Mouse (Mus musculus): ENCODE results near the gene Phlda3. TPM values are rescaled to one million over a fixed set of nuclear protein-coding genes. Genes with fewer than 3 reads are reported as not detected.

The Phlda3 gene
- total and polyA plus RNA-seq, 2 experiments from 2014 or later, result 51.1 to 66.4 TPM

DNA sequence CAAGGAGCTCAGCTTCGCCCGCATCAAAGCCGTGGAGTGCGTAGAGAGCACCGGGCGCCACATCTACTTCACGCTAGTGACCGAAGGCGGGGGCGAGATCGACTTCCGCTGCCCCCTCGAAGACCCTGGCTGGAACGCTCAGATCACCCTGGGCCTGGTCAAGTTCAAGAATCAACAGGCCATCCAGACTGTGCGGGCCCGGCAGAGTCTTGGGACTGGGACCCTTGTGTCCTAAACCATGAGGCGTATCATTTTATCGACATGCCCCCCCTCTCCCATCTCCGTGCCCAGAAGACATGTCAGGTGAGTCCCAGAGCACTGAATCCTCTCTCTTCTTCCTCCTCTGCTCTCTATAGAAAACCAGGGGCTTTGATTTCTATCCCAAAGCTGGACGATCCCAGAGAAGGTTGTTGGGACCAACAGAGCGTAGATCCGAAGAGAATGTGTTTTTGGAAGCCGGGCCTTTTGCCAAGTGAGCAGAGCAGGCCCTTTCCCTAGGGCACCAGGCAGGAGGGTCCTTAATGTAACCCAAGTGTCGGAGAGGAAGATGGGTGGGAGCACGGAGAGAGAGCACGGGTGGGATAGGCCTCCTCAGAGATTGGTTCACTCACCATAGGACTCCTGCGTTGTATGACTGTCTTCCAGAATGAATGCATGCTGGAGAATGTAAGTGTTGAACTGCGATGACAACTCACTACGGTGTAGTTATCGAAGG, 830 bp downstream of the Phlda3 start:
- Histone ChIP-seq H3K4me2 (ENCODE audit: low read depth, low read length) (peak overlapping the region; percentile 94), H3K27me3 (ENCODE audit: insufficient read depth, low read length) (no peaks in the 10 kb centered on the region), H3K36me3 (ENCODE audit: insufficient read depth, low read length) (no peaks in the 10 kb centered on the region; the same call in 1 of the 2 replicates), H3K9ac (replicated peaks; ENCODE audit: low read length) (peak overlapping the region; percentile 76), H3K9me3 (ENCODE audit: low read length) (no peaks in the 10 kb centered on the region), H3K27ac (peak overlapping the region; percentile 59; the same call in 1 of the 2 replicates), H3K4me1 (ENCODE audit: insufficient read depth, low read length) (peaks cover 11% of the 10 kb centered on the region; the same call in 1 of the 2 replicates), H3K4me3 (ENCODE audit: low read length) (peak overlapping the region; percentile 56)
- no peak for ATAC-seq
- no peak for TF ChIP-seq CTCF (IDR thresholded peaks at IDR 0.05; ENCODE audit: low read depth)
- WGBS, result 29% methylated on average over 29 of the region's 30 CpGs
- DNase-seq (ENCODE audit: low spot score), result no peak

DNA sequence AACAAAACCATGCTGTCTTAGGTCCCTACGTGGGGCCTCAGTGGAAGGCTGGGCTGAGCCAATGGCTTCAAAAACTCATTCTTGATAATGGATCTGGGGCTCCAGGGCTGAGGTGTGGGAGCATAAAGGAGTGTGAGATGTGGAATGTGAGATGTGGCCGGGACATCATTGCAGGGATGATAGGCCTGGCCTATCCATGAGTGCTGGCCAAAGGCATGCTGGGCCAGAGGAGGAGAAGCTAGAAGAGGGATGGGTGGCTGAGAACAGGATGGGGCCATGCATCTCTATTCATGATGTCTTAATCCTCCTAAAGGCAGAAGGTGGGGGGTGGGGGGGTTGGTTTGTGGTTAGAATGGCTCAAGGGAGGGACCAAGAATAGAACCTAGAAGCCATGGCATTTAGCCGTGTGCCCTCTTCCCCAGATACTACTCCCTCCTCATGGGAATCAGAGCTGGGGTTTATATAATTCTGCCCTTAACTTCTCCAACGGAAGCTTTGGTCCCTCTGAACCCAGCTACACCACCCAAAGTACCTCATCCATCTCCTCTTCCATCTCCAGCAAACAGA, 1.5 kb downstream of the Phlda3 start:
- ATAC-seq (no peak), DNase-seq (ENCODE audit: low spot score) (no peak)
- peak overlapping the region; percentile 56 for H3K4me3 ChIP-seq (ENCODE audit: low read length)
- WGBS, result 85% methylated on average over 4 of the region's 4 CpGs
- H3K36me3 ChIP-seq (ENCODE audit: insufficient read depth, low read length), result no peaks in the 10 kb centered on the region; the same call in 1 of the 2 replicates
- H3K4me2 ChIP-seq (ENCODE audit: low read depth, low read length), result peak overlapping the region; percentile 94
- H3K4me1 ChIP-seq (ENCODE audit: insufficient read depth, low read length), result peaks cover 14% of the 10 kb centered on the region; the same call in 1 of the 2 replicates
- TF ChIP-seq CTCF (IDR thresholded peaks at IDR 0.05; ENCODE audit: low read depth), result no peak
- H3K27ac ChIP-seq, result no peak overlapping the region
- no peaks in the 10 kb centered on the region for H3K27me3 ChIP-seq (ENCODE audit: insufficient read depth, low read length)
- H3K9ac ChIP-seq (replicated peaks; ENCODE audit: low read length), result no peak overlapping the region
- H3K9me3 ChIP-seq (ENCODE audit: low read length), result no peaks in the 10 kb centered on the region

- no peak for ATAC-seq
- Histone ChIP-seq H3K4me2 (ENCODE audit: low read depth, low read length) (no peak overlapping the region), H3K9ac (replicated peaks; ENCODE audit: low read length) (no peak overlapping the region), H3K27ac (no peak overlapping the region), H3K4me1 (ENCODE audit: insufficient read depth, low read length) (peaks cover 14% of the 10 kb centered on the region; the same call in 1 of the 2 replicates), H3K27me3 (ENCODE audit: insufficient read depth, low read length) (no peaks in the 10 kb centered on the region), H3K9me3 (ENCODE audit: low read length) (no peaks in the 10 kb centered on the region), H3K4me3 (ENCODE audit: low read length) (no peak overlapping the region), H3K36me3 (ENCODE audit: insufficient read depth, low read length) (no peaks in the 10 kb centered on the region; the same call in 1 of the 2 replicates)
- no peak for TF ChIP-seq CTCF (IDR thresholded peaks at IDR 0.05; ENCODE audit: low read depth)
- 93% methylated on average over 2 of the region's 2 CpGs for WGBS
- DNase-seq (ENCODE audit: low spot score), result no peak
Measured at GRCm38 (mm10) chr1:135768400-135768799, 2.5 kb downstream of the Phlda3 start.

- Histone ChIP-seq H3K4me2 (ENCODE audit: low read depth, low read length) (no peak overlapping the region), H3K36me3 (ENCODE audit: insufficient read depth, low read length) (no peaks in the 10 kb centered on the region; the same call in 1 of the 2 replicates), H3K27ac (no peak overlapping the region), H3K4me1 (ENCODE audit: insufficient read depth, low read length) (peaks cover 14% of the 10 kb centered on the region; the same call in 1 of the 2 replicates), H3K9ac (replicated peaks; ENCODE audit: low read length) (no peak overlapping the region), H3K4me3 (ENCODE audit: low read length) (no peak overlapping the region), H3K27me3 (ENCODE audit: insufficient read depth, low read length) (no peaks in the 10 kb centered on the region), H3K9me3 (ENCODE audit: low read length) (no peaks in the 10 kb centered on the region)
- WGBS, result 75% methylated on average over 7 of the region's 7 CpGs
- TF ChIP-seq CTCF (IDR thresholded peaks at IDR 0.05; ENCODE audit: low read depth), result no peak
- DNase-seq (ENCODE audit: low spot score) (no peak), ATAC-seq (no peak)
Measured at GRCm38 (mm10) chr1:135770237-135770636, 4.3 kb downstream of the Phlda3 start.

DNA sequence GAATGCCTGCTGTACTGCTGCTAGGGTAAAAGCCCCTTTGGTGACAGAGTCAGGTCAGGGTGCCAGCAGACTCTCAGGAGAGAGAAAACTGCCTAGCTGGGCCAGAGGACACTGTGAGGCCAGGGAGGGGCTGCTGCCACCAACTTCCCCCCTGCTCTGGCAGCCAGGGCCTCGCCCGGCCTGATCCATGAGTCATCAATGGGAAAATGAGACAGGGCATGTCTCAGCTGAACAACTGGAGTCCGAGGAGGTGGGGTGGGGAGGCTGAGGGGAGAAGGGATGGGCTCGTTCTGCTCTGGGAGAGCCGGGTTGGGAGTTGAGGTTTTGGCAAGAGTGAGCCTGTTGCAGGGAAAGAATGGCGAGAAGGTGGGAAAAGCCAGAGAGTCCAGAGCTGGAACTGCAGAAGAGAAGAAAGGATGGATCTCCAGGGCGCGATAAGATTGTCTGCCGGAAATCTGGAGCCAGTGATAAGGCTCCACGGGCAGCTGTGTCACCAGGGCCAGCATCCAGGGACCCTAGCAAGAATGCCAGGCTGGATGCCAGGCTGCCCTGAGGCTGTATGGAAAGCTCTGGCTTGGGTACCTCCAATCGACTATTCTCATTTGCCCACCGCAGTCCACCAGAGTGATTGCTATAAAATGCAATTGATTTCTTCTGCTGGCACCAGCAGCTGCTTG, 5.1 kb downstream of the Phlda3 start:
- TF ChIP-seq CTCF (IDR thresholded peaks at IDR 0.05; ENCODE audit: low read depth), result no peak

GRCm38 (mm10) chr1:135771573-135771970, 5.7 kb downstream of the Phlda3 start:
- ATAC-seq, result 0 out of 2 replicates have a peak, but pooled peaks have one; percentile 13

More for the DNA sequence above, 5.1 kb downstream of the Phlda3 start:
- Histone ChIP-seq H3K9me3 (ENCODE audit: low read length) (no peaks in the 10 kb centered on the region), H3K4me1 (ENCODE audit: insufficient read depth, low read length) (peaks cover 14% of the 10 kb centered on the region; the same call in 1 of the 2 replicates), H3K27me3 (ENCODE audit: insufficient read depth, low read length) (no peaks in the 10 kb centered on the region), H3K27ac (no peak overlapping the region), H3K4me2 (ENCODE audit: low read depth, low read length) (no peak overlapping the region), H3K9ac (replicated peaks; ENCODE audit: low read length) (no peak overlapping the region), H3K36me3 (ENCODE audit: insufficient read depth, low read length) (no peaks in the 10 kb centered on the region; the same call in 1 of the 2 replicates), H3K4me3 (ENCODE audit: low read length) (no peak overlapping the region)
- 34% methylated on average over 12 of the region's 12 CpGs for WGBS
- no peak for DNase-seq (ENCODE audit: low spot score)
- ATAC-seq, result 0 out of 2 replicates have a peak, but pooled peaks have one; percentile 6

More at GRCm38 (mm10) chr1:135771573-135771970, 5.7 kb downstream of the Phlda3 start:
- no peak overlapping the region for H3K4me2 ChIP-seq (ENCODE audit: low read depth, low read length)
- no peak for TF ChIP-seq CTCF (IDR thresholded peaks at IDR 0.05; ENCODE audit: low read depth)
- DNase-seq (ENCODE audit: low spot score), result no peak
- no peak overlapping the region for H3K9ac ChIP-seq (replicated peaks; ENCODE audit: low read length)
- H3K4me1 ChIP-seq (ENCODE audit: insufficient read depth, low read length), result peaks cover 13% of the 10 kb centered on the region; the same call in 1 of the 2 replicates
- WGBS, result 47% methylated on average over 8 of the region's 8 CpGs
- no peaks in the 10 kb centered on the region; the same call in 1 of the 2 replicates for H3K36me3 ChIP-seq (ENCODE audit: insufficient read depth, low read length)
- no peaks in the 10 kb centered on the region for H3K9me3 ChIP-seq (ENCODE audit: low read length)
- H3K27me3 ChIP-seq (ENCODE audit: insufficient read depth, low read length), result no peaks in the 10 kb centered on the region
- H3K27ac ChIP-seq, result no peak overlapping the region
- no peak overlapping the region for H3K4me3 ChIP-seq (ENCODE audit: low read length)

All from hindbrain, postnatal 0 days (tissue).